Mouse (Mus musculus): ENCODE data around the gene Olfr1109. TPM values are rescaled to one million over a fixed set of nuclear protein-coding genes. Genes with fewer than 3 reads are reported as not detected.

Gene Olfr1109
- total RNA-seq (2023; ENCODE audit: inconsistent age) = not detected in 4 replicates

DNA sequence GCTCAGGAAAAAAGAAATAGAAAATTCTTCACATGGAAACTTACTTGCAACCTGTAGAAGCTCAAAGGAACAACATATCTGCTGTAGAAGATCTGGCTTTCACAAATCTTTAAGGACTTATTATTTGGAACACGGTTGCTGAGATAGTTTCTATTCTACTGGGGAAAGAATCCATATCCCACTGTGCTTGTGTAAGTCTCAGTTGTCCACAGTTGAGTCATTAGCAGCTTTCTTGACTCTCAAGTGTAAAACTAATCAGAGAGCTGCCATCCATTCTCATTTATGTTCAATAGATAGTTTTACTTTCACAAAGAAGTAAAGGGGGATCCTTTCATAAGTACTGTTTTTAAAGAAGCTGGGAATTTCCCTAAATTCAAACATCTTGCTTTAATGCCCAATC lies at the start of gene Olfr1109:
Gene Olfr1109 (minus strand): TSS at position 101 of the 400 bp plus-strand sequence.

DNA sequence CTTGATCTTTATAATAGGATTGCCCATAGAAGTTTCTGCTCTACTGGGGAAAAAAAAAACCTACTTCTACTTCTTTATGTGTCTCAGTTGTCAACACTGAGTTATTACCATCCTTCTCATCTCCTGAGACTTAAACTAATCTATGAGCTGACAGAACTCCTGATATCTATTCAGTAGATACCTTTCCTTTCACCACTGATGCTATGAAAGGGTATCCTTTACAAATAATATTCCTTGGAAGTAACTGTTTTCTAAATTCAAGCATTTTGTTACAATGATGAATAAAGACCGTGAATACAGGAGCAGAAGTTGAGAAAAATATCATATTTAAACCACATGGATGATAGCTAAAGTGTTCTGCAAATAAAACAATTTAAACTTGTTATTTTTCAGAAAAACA lies 44.4 kb upstream of the Olfr1109 start, which contains the start of gene Olfr1110:
Gene Olfr1110 (minus strand): TSS at position 101 of the 400 bp plus-strand sequence.

DNA sequence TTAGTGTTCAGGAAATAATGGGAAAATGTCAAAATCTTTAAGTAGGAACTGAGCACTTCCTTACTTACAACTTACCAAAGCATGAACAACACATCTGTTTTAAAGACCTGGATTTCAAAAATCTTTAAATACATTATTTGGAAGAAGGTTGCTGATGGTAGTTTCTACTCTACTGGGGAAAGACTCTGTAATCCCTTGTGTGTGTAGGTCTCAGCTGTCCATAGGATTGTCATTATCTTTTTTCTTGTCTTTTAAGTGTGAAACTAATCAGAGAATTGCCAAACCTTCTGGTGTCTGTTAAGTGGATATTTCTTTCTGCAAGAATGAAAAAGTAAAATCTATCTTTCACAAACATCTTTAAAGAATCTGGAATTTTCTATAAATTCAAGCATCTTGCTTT lies 18.7 kb upstream of the Olfr1109 start, which contains the start of gene Olfr259:
Gene Olfr259 (minus strand): TSS at position 101 of the 400 bp plus-strand sequence.

DNA sequence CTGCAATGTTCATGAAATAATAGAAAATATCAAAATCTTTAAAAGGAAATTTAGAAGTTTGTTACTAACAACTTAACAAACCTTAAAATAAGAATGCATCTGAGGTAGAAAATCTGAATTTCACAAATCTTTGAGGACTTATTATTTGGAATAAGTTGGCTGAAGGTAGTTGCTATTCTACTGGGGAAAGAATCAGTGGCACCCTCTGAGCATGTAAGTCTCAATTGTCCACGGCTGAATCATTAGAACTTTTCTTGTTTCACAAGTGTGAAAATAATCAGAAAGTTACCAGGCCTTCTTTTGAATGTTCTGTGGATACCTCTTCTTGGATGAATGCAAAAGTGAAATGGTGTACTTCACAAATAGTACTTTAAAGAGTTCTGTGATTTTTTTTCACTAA lies 20.1 kb downstream of the Olfr1109 start, which contains the start of gene Olfr1107:
Gene Olfr1107 (minus strand): TSS at position 101 of the 400 bp plus-strand sequence.

DNA sequence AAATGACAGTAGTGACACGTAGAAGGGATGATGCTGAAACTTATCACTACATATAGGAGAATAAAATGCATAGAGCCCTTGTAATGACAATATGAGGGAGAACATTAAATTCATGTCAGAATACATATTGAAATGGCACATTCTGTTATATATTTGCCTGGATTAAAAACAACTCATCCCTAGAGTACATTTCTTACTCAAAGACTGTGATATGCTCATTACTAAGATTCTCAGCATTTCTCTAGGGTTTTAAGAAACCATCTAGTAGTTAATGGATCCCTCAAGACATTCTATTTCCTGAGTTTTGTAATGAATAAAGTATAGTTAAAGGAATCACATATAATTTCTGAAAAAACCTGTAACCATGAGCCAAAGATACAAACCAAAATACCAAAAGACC lies 43.6 kb downstream of the Olfr1109 start, which contains the start of gene Olfr1106:
Gene Olfr1106 (minus strand): TSS at position 101 of the 400 bp plus-strand sequence.

Other genes starting within 250 kb of the Olfr1109 start
- not detected in 4 replicates for gene Olfr1095, start 244.3 kb downstream of the Olfr1109 start, total RNA-seq (2023; ENCODE audit: inconsistent age)
- gene Gm13723, start 221.2 kb downstream of the Olfr1109 start, total RNA-seq (2023; ENCODE audit: inconsistent age) = not detected in 4 replicates
- gene Olfr1097, start 203.8 kb downstream of the Olfr1109 start, total RNA-seq (2023; ENCODE audit: inconsistent age) = not detected in 4 replicates
- not detected in 4 replicates for gene Olfr1098, start 171.5 kb downstream of the Olfr1109 start, total RNA-seq (2023; ENCODE audit: inconsistent age)
- not detected in 4 replicates for gene Olfr1099, start 135.3 kb downstream of the Olfr1109 start, total RNA-seq (2023; ENCODE audit: inconsistent age)
- gene Olfr1100, start 116.1 kb downstream of the Olfr1109 start, total RNA-seq (2023; ENCODE audit: inconsistent age) = not detected in 4 replicates
- gene Olfr1101, start 104.8 kb downstream of the Olfr1109 start, total RNA-seq (2023; ENCODE audit: inconsistent age) = not detected in 4 replicates
- not detected in 4 replicates for gene Olfr1102, start 97.6 kb downstream of the Olfr1109 start, total RNA-seq (2023; ENCODE audit: inconsistent age)
- gene Olfr1104, start 68.9 kb downstream of the Olfr1109 start, total RNA-seq (2023; ENCODE audit: inconsistent age) = not detected in 4 replicates
- not detected in 4 replicates for gene Olfr1105, start 59.5 kb downstream of the Olfr1109 start, total RNA-seq (2023; ENCODE audit: inconsistent age)
- gene Olfr1106, start 43.7 kb downstream of the Olfr1109 start, total RNA-seq (2023; ENCODE audit: inconsistent age) = not detected in 4 replicates
- gene Olfr1107, start 20.2 kb downstream of the Olfr1109 start, total RNA-seq (2023; ENCODE audit: inconsistent age) = not detected in 4 replicates
- gene Olfr259, start 18.6 kb upstream of the Olfr1109 start, total RNA-seq (2023; ENCODE audit: inconsistent age) = not detected in 4 replicates
- not detected in 4 replicates for gene Olfr1110, start 44.3 kb upstream of the Olfr1109 start, total RNA-seq (2023; ENCODE audit: inconsistent age)
- gene Olfr1111, start 56.6 kb upstream of the Olfr1109 start, total RNA-seq (2023; ENCODE audit: inconsistent age) = not detected in 4 replicates
- gene Olfr1112, start 91.8 kb upstream of the Olfr1109 start, total RNA-seq (2023; ENCODE audit: inconsistent age) = not detected in 4 replicates
- gene Olfr1113, start 113.0 kb upstream of the Olfr1109 start, total RNA-seq (2023; ENCODE audit: inconsistent age) = not detected in 4 replicates
- gene Olfr1115, start 152.0 kb upstream of the Olfr1109 start, total RNA-seq (2023; ENCODE audit: inconsistent age) = not detected in 4 replicates
- gene Olfr1116, start 171.5 kb upstream of the Olfr1109 start, total RNA-seq (2023; ENCODE audit: inconsistent age) = not detected in 4 replicates
- not detected in 4 replicates for gene Olfr1118, start 211.6 kb upstream of the Olfr1109 start, total RNA-seq (2023; ENCODE audit: inconsistent age)

All from B cell, adult (primary cell).